Comparison of ENCODE assay signal across 22 mouse cellular contexts in genomic region chr3:52331709-52332108, GRCm38 (mm10).
DNase-seq lines count a peak whose midpoint lies in the region; ATAC-seq lines count a peak whose summit lies in the region.
"Had no signal": no experiment of that assay in that cellular context is flagged by ENCODE, and none has a peak within 500 bp of the region (broad histone marks: within the 10 kb centered on the region; RNA-seq: fewer than 3 reads in every experiment).

No protein-coding gene starts in this region.

- H3K4me2 ChIP-seq in embryonic facial prominence, embryonic 14.5 days (ENCODE audit: low read depth, low read length) = no peak overlapping the region
- H3K4me2 ChIP-seq: forebrain, embryonic 13.5 days; hindbrain, embryonic 14.5 days had no signal

- ATAC-seq in embryonic facial prominence, embryonic 14.5 days (ENCODE audit: low read depth) = 0 out of 2 replicates have a peak, but pooled peaks have one; percentile 30
- peak; percentile 46 for ATAC-seq in CD4-positive, CD25-positive, alpha-beta regulatory T cell, adult 4 months
- peak; percentile 53 for ATAC-seq in inflammation-experienced regulatory T-cells, adult 6 months
- ATAC-seq: forebrain, embryonic 13.5 days; forebrain, postnatal 0 days; intestine, embryonic 16.5 days had no signal

- intact Hi-C loops in heart, postnatal 36 days (cut with DNase I) = no loop called here

- no peak overlapping the region for H3K4me3 ChIP-seq in embryonic facial prominence, embryonic 14.5 days (ENCODE audit: low read depth, low read length)
- H3K4me3 ChIP-seq in embryonic facial prominence, embryonic 10.5 days = no peak overlapping the region
- H3K4me3 ChIP-seq: forebrain, embryonic 13.5 days; heart, embryonic 10.5 days; hindbrain, embryonic 10.5 days had no signal

- H3K9me3 ChIP-seq in embryonic facial prominence, embryonic 14.5 days (ENCODE audit: control insufficient read depth, low read length) = no peaks in the 10 kb centered on the region
- no peaks in the 10 kb centered on the region for H3K9me3 ChIP-seq in embryonic facial prominence, embryonic 10.5 days
- H3K9me3 ChIP-seq: forebrain, embryonic 13.5 days; heart, embryonic 10.5 days; hindbrain, embryonic 10.5 days had no signal

- no peaks in the 10 kb centered on the region for H3K27me3 ChIP-seq in embryonic facial prominence, embryonic 14.5 days (replicated peaks; ENCODE audit: control insufficient read depth, insufficient read depth, low read length)
- no peaks in the 10 kb centered on the region for H3K27me3 ChIP-seq in embryonic facial prominence, embryonic 10.5 days (replicated peaks; ENCODE audit: low read depth, poor library complexity, severe bottlenecking)
- H3K27me3 ChIP-seq: forebrain, embryonic 13.5 days had no signal

- 82% methylated on average over 1 of the region's 1 CpGs for WGBS in embryonic facial prominence, embryonic 14.5 days
- 88% methylated on average over 1 of the region's 1 CpGs for WGBS in embryonic facial prominence, embryonic 10.5 days

- DNase-seq in embryonic facial prominence, embryonic 14.5 days (ENCODE audit: low spot score) = peak; percentile 45
- DNase-seq in embryonic facial prominence, embryonic 10.5 days (ENCODE audit: low spot score) = no peak
- no peak for DNase-seq in cerebellum, postnatal 4 days (ENCODE audit: low spot score in 2 of 2)
- no peak for DNase-seq in heart, postnatal 36 days
- DNase-seq in T-cell, adult 2 months (ENCODE audit: low spot score) = no peak
- DNase-seq: adrenal gland, postnatal 10 days; cerebellum, adult 11-12 months; cerebellum, adult 9-10 months; cerebellum, postnatal 25 days; forebrain, postnatal 0 days; gastrocnemius, postnatal 36 days; heart, adult 18-20 months; heart, postnatal 10 days; kidney, adult 2 months had no signal

- H3K4me1 ChIP-seq in embryonic facial prominence, embryonic 14.5 days (ENCODE audit: control insufficient read depth, insufficient read depth, low read length) = 0 out of 2 replicates have a peak, but pooled peaks cover 7% of the 10 kb centered on the region
- peaks cover 9% of the 10 kb centered on the region for H3K4me1 ChIP-seq in embryonic facial prominence, embryonic 10.5 days
- H3K4me1 ChIP-seq: forebrain, embryonic 13.5 days had no signal

- H3K36me3 ChIP-seq in embryonic facial prominence, embryonic 14.5 days (ENCODE audit: control insufficient read depth, insufficient read depth, low read length) = no peaks in the 10 kb centered on the region
- no peaks in the 10 kb centered on the region for H3K36me3 ChIP-seq in embryonic facial prominence, embryonic 10.5 days (replicated peaks)
- H3K36me3 ChIP-seq: G1E; heart, embryonic 10.5 days; hindbrain, embryonic 10.5 days had no signal

- no peak overlapping the region for H3K27ac ChIP-seq in embryonic facial prominence, embryonic 14.5 days (replicated peaks; ENCODE audit: low read depth, low read length)
- no peak overlapping the region for H3K27ac ChIP-seq in embryonic facial prominence, embryonic 10.5 days (replicated peaks)
- H3K27ac ChIP-seq: forebrain, embryonic 13.5 days; heart, embryonic 10.5 days; hindbrain, embryonic 10.5 days; hindbrain, embryonic 14.5 days had no signal

- no peak overlapping the region for H3K9ac ChIP-seq in embryonic facial prominence, embryonic 14.5 days (ENCODE audit: low read depth, low read length)
- H3K9ac ChIP-seq: forebrain, embryonic 13.5 days; forebrain, postnatal 0 days; hindbrain, embryonic 14.5 days had no signal
